Mouse (Mus musculus) embryonic facial prominence, embryonic 14.5 days (tissue): ENCODE results near the gene Susd6. TPM values are rescaled to one million over a fixed set of nuclear protein-coding genes. Genes with fewer than 3 reads are reported as not detected.
A peak's percentile ranks its signal among the peaks of the same experiment; 100 is the strongest.

Experiments
- ATAC-seq: fragments of 200-750 bp; cut with Nextera tagmentation; 2 replicates; pipeline ENCODE4 v1.8.0; 2017; ENCODE audit warnings: low read depth, moderate number of reproducible peaks, moderate TSS enrichment
- DNase-seq: peaks from one replicate; pipeline ENCODE4 v3.0.0-alpha.2; 2015; ENCODE audit warnings: low spot score
- H3K27ac ChIP-seq: fragments of 300-500 bp; sonication (generic); replicated peaks from 2 replicates; pipeline ENCODE4 v1.5.1; 2014; ENCODE audit warnings: low read depth, mild to moderate bottlenecking, low read length, moderate library complexity
- H3K27me3 ChIP-seq: fragments of 300-500 bp; sonication (generic); replicated peaks from 2 replicates; pipeline ENCODE4 v1.6.1; 2014; ENCODE audit warnings: low read length; ENCODE audit not compliant: control insufficient read depth, insufficient read depth
- H3K36me3 ChIP-seq: fragments of 300-500 bp; sonication (generic); 2 replicates; pipeline ENCODE4 v1.6.1; 2014; ENCODE audit warnings: low read length, mixed read lengths; ENCODE audit not compliant: control insufficient read depth, insufficient read depth
- H3K4me1 ChIP-seq: fragments of 300-500 bp; sonication (generic); 2 replicates; pipeline ENCODE4 v1.6.1; 2014; ENCODE audit warnings: antibody characterized with exemption, low read length; ENCODE audit not compliant: control insufficient read depth, insufficient read depth
- H3K4me2 ChIP-seq: fragments of 300-500 bp; sonication (generic); 2 replicates; pipeline ENCODE4 v1.6.1; 2014; ENCODE audit warnings: low read depth, mild to moderate bottlenecking, low read length, moderate library complexity, mixed read lengths
- H3K4me3 ChIP-seq: fragments of 300-500 bp; sonication (generic); 2 replicates; pipeline ENCODE4 v1.5.1; 2014; ENCODE audit warnings: low read depth, mild to moderate bottlenecking, low read length
- H3K9ac ChIP-seq: fragments of 300-500 bp; sonication (generic); 2 replicates; pipeline ENCODE4 v1.6.1; 2014; ENCODE audit warnings: low read depth, mild to moderate bottlenecking, low read length, moderate library complexity, mixed read lengths
- H3K9me3 ChIP-seq: fragments of 300-500 bp; sonication (generic); 2 replicates; pipeline ENCODE4 v1.6.1; 2016; ENCODE audit warnings: low read length; ENCODE audit not compliant: control insufficient read depth
- WGBS: fragments of 180-500 bp; shearing (Covaris S2); extraction: QIAGEN DNeasy Blood & Tissue Kit; methylation state at CpG from one replicate; pipeline ENCODE4 v1.1.7; 2014; 5-methylcytosine and 5-hydroxymethylcytosine counted together
- polyA plus RNA-seq: library from polyadenylated mRNA; unstranded; fragments of >200 nt; fragmentation: Nextera tagmentation; extraction: Ambion mirVana; gene quantifications from 2 replicates; pipeline ENCODE4 v1.2.1, GENCODE M21; 2014

The Susd6 gene
- polyA plus RNA-seq, 1 experiment from 2014 or later: 20.6 TPM

- H3K4me1 ChIP-seq: no peaks in the 10 kb centered on the region
- H3K4me2 ChIP-seq: no peak overlapping the region
- H3K36me3 ChIP-seq: no peaks in the 10 kb centered on the region
- no peaks in the 10 kb centered on the region for H3K9me3 ChIP-seq
- H3K27ac ChIP-seq: no peak overlapping the region
- H3K4me3 ChIP-seq: no peak overlapping the region
- H3K9ac ChIP-seq: no peak overlapping the region
- ATAC-seq (no peak), DNase-seq (no peak)
- 100% methylated on average over 3 of the region's 3 CpGs for WGBS
- no peaks in the 10 kb centered on the region for H3K27me3 ChIP-seq
These were observed 9.8 kb downstream of the Susd6 start for GRCm38 (mm10) chr12:80800156-80800555.

GRCm38 (mm10) chr12:80801443-80801842 lies 11.1 kb downstream of the Susd6 start:
- 92% methylated on average over 1 of the region's 1 CpGs for WGBS
- no peak overlapping the region for H3K9ac ChIP-seq
- no peak overlapping the region for H3K27ac ChIP-seq

DNA sequence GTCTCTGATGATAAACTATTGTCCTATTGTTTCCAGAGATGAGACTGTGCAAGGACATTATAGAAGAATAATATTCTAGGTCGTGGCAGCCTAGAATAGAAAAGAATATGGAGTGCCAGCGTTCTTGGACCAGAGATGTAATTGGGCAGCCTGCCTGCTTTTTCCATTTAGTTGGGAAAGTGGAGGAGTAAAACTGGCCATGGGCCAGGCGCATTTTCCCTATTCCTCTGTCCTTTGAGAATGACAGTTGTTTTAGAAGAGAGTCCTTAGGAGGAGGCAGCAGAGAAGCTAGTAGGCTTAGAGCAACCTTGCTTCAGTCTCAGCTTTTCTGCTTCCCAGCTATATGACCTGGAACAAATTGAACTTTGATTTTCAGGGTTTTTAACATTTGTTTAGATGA lies 13.6 kb downstream of the Susd6 start:
- Histone ChIP-seq H3K9ac (no peak overlapping the region), H3K4me1 (0 out of 2 replicates have a peak, but pooled peaks cover 3% of the 10 kb centered on the region), H3K9me3 (no peaks in the 10 kb centered on the region), H3K27ac (no peak overlapping the region), H3K4me3 (no peak overlapping the region), H3K4me2 (no peak overlapping the region), H3K27me3 (no peaks in the 10 kb centered on the region), H3K36me3 (no peaks in the 10 kb centered on the region)
- DNase-seq (no peak), ATAC-seq (no peak)
- 54% methylated on average over 3 of the region's 3 CpGs for WGBS

More at GRCm38 (mm10) chr12:80801443-80801842, 11.1 kb downstream of the Susd6 start:
- no peak overlapping the region for H3K4me3 ChIP-seq
- no peak for ATAC-seq
- no peak overlapping the region for H3K4me2 ChIP-seq
- H3K4me1 ChIP-seq: no peaks in the 10 kb centered on the region
- no peak for DNase-seq
- no peaks in the 10 kb centered on the region for H3K9me3 ChIP-seq
- H3K36me3 ChIP-seq: no peaks in the 10 kb centered on the region
- H3K27me3 ChIP-seq: no peaks in the 10 kb centered on the region

DNA sequence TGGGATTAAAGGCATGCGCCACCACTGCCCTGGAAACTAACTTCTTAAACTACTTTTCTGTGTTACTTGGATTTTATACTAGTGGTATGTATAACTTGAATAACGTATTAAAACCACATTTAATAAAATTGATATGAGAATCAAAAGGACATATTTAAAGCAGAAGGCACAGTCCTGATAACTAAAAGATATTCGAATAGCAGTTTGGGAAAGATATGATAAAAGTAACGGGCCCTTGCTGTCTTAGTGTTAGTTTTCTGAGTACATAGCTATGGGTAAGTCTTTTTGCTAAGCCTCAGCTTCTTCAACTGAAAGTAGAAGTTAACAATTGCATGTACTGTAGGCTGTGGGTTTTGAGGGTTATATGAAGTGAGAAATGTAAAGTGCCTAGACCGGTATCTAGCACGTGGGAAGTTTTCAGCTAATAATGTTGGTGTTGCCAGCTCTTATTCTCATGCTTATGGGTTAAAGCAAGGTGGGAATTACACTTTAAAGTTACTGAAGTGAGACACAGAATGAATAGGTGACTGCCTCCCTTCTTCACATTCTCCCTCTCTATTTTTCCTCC lies 14.6 kb downstream of the Susd6 start:
- no peak overlapping the region for H3K4me2 ChIP-seq
- no peak overlapping the region for H3K27ac ChIP-seq
- no peak overlapping the region for H3K9ac ChIP-seq
- H3K9me3 ChIP-seq: no peaks in the 10 kb centered on the region
- 0 out of 2 replicates have a peak, but pooled peaks cover 3% of the 10 kb centered on the region for H3K4me1 ChIP-seq
- no peak for ATAC-seq
- no peak overlapping the region for H3K4me3 ChIP-seq
- no peaks in the 10 kb centered on the region for H3K27me3 ChIP-seq
- H3K36me3 ChIP-seq: no peaks in the 10 kb centered on the region
- DNase-seq: no peak
- 93% methylated on average over 6 of the region's 6 CpGs for WGBS

DNA sequence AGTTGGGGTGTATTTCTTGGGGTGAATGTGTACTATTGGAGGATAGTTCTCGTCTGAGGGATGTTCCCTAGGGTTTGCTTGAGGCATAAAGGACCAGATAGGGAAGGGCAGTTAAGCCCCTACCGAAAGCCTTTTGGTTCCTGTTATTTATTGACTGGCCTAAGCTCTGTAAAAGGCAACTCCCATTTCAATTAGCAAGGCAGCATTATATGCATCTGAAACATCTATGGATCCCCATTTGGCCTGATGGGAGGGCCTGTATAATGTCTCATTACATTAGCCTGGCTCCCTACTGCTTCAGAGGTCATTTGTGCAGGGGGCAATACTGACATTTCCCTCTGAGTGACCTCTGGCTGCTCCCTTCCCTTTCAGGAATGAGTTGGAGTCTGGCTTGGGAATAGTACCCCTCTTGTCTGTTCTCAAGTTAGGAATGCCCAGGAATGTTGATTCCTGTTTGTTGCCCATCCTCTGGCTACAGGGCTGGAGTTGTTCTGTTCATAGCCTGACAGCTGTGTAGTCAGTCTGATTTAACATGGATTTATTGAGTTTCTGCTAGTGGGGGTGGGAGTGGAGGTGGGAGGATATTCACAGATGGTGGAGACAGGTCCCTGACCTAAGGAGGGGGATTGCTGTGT lies 17.3 kb downstream of the Susd6 start:
- Histone ChIP-seq H3K4me3 (no peak overlapping the region), H3K36me3 (no peaks in the 10 kb centered on the region)
- WGBS: 39% methylated on average over 2 of the region's 2 CpGs

GRCm38 (mm10) chr12:80810005-80810404 lies 19.7 kb downstream of the Susd6 start:
- Histone ChIP-seq H3K36me3 (no peaks in the 10 kb centered on the region), H3K27ac (no peak overlapping the region), H3K4me3 (no peak overlapping the region), H3K27me3 (no peaks in the 10 kb centered on the region), H3K4me1 (peaks cover 10% of the 10 kb centered on the region), H3K9ac (no peak overlapping the region), H3K4me2 (no peak overlapping the region), H3K9me3 (no peaks in the 10 kb centered on the region)
- 65% methylated on average over 2 of the region's 2 CpGs for WGBS
- DNase-seq (no peak), ATAC-seq (no peak)

More for the DNA sequence above, 17.3 kb downstream of the Susd6 start:
- no peaks in the 10 kb centered on the region for H3K27me3 ChIP-seq
- no peak overlapping the region for H3K4me2 ChIP-seq
- H3K9me3 ChIP-seq: no peaks in the 10 kb centered on the region
- no peak overlapping the region for H3K27ac ChIP-seq
- no peak overlapping the region for H3K9ac ChIP-seq
- no peak for DNase-seq
- 0 out of 2 replicates have a peak, but pooled peaks have one; percentile 18 for ATAC-seq
- H3K4me1 ChIP-seq: peaks cover 10% of the 10 kb centered on the region

DNA sequence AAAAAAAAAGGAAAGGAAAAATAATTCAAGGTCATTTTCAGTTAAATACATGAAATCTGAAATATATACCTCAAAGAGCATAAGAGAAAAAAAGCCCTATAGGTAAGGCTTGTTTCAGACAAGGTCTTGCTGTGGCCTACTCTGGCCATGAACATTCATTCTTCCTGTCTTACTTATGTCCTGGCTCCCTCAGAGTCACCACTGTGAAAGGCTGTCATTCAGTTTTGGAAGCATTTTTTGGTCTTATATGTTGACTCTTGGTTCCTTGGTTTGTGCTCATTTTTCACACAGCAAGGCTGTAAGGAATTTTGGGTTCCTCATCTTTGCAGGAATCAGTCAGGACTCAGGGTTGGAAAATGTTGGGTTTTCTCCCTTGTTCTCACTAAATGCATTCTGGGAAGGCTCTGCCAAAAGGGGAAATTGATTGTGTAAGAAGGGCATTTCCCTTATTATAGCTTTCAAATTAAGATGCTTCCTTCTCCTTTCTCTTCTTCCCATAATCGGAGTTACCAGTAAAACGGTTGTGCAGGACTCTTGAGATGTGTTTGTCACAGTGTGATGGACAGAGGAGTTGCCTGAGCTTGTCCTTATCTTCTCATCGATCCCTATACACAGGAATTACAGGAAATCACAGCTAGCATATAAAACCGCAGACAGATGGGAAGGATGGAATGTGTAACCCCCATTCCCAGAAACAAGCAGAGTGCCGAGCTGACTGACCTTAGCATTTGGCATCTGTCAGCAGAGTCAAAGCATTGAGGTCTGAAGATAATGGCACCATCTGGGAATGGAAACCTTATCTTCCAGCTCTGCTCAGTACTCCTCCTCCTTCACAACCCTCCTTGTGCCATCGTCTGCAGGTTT lies 21.6 kb downstream of the Susd6 start:
- ATAC-seq (0 out of 2 replicates have a peak, but pooled peaks have one; percentile 33), DNase-seq (no peak)
- no peaks in the 10 kb centered on the region for H3K9me3 ChIP-seq
- no peaks in the 10 kb centered on the region for H3K36me3 ChIP-seq
- no peak overlapping the region for H3K4me3 ChIP-seq
- 40% methylated on average over 6 of the region's 6 CpGs for WGBS
- peaks cover 10% of the 10 kb centered on the region for H3K4me1 ChIP-seq
- peak overlapping the region; percentile 13; the same call in 1 of the 2 replicates for H3K27ac ChIP-seq
- no peaks in the 10 kb centered on the region for H3K27me3 ChIP-seq
- H3K4me2 ChIP-seq: no peak overlapping the region
- no peak overlapping the region for H3K9ac ChIP-seq

DNA sequence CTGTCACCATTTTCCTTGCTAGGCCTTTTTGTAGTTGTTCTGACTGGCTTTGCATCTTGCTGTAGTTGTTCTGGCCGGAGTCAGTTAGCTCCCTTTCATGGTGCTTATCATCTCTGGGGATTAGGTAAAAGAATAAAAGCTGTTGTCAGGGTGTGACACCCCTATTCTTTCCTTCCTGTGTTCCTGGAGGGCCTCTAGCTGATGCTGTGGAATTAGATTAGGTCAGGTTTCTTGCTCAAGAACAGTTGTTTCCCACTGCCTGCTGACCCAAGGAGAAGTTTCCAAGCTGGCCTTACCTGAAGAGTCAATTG lies 22.2 kb downstream of the Susd6 start:
- Histone ChIP-seq H3K36me3 (no peaks in the 10 kb centered on the region), H3K9me3 (no peaks in the 10 kb centered on the region), H3K4me3 (no peak overlapping the region), H3K27ac (0 out of 2 replicates have a peak overlapping the region, but pooled peaks have one; percentile 13), H3K4me1 (peaks cover 10% of the 10 kb centered on the region), H3K27me3 (no peaks in the 10 kb centered on the region), H3K9ac (no peak overlapping the region), H3K4me2 (no peak overlapping the region)
- DNase-seq (no peak), ATAC-seq (no peak)
- 70% methylated on average over 1 of the region's 1 CpGs for WGBS
